9 mouse cellular contexts compared by ENCODE assay signal in the genomic region with DNA sequence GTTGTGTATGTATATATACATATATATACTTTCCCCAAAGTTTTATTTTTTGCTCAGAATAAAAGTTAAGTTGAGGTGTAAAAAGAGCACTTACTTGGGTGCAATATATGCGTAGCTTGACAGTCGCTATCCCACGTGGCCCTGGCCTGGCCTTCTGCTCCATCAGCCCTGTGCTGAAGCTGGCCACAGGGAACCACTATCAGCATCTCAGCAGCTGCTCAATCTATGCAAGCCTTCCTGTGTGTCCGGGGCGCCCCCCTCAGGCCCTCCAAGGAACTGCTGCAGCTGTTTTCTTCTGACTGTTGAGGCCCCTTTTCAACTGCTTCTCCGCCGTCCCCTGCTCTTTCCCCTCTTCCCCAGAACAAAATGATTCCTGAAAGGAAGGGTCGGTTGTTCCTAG. TPM values are rescaled to one million over a fixed set of nuclear protein-coding genes. Genes with fewer than 3 reads are reported as not detected.
DNase-seq lines count a peak whose midpoint lies in the region; ATAC-seq and TF ChIP-seq lines count a peak whose summit lies in the region.
"Had no signal": no experiment of that assay in that cellular context is flagged by ENCODE, and none has a peak within 500 bp of the region (broad histone marks: within the 10 kb centered on the region; RNA-seq: fewer than 3 reads in every experiment).

No protein-coding gene starts in this region.

- in situ Hi-C loops in ES-E14 (cut with MboI; ENCODE audit: low sequenced_read_pairs in 2 of 2, unreplicated experiment in 2 of 2), result no loop called here

- intact Hi-C loops in heart, postnatal 25 days (cut with DNase I), result no loop called here

- H3K9me3 ChIP-seq in ES-E14 (ENCODE audit: control insufficient read depth, insufficient read depth, low read depth, low read length), result no peaks in the 10 kb centered on the region
- no peaks in the 10 kb centered on the region for H3K9me3 ChIP-seq in embryonic facial prominence, embryonic 14.5 days (ENCODE audit: control insufficient read depth, low read length)
- H3K9me3 ChIP-seq: limb, embryonic 15.5 days had no signal

- no peak overlapping the region for H3K27ac ChIP-seq in ES-E14 (ENCODE audit: insufficient read depth, low read depth, low read length, poor library complexity, severe bottlenecking)
- no peak overlapping the region for H3K27ac ChIP-seq in embryonic facial prominence, embryonic 14.5 days (replicated peaks; ENCODE audit: low read depth, low read length)
- H3K27ac ChIP-seq: limb, embryonic 15.5 days had no signal

- no peaks in the 10 kb centered on the region for H3K27me3 ChIP-seq in embryonic facial prominence, embryonic 14.5 days (replicated peaks; ENCODE audit: control insufficient read depth, insufficient read depth, low read length)
- H3K27me3 ChIP-seq: limb, embryonic 15.5 days had no signal

- H3K4me1 ChIP-seq in ES-E14 (ENCODE audit: control insufficient read depth in 2 of 2, insufficient read depth in 2 of 2, low read length in 2 of 2, poor library complexity in 1 of 2), result peaks cover under 1 to 18% of the 10 kb centered on the region in 2 experiments; a peak in 2 of 4 replicates
- peaks cover 15% of the 10 kb centered on the region for H3K4me1 ChIP-seq in embryonic facial prominence, embryonic 14.5 days (ENCODE audit: control insufficient read depth, insufficient read depth, low read length)

- no peak overlapping the region for H3K4me2 ChIP-seq in embryonic facial prominence, embryonic 14.5 days (ENCODE audit: low read depth, low read length)
- H3K4me2 ChIP-seq: limb, embryonic 15.5 days had no signal

- no peak for ATAC-seq in embryonic facial prominence, embryonic 14.5 days (ENCODE audit: low read depth)
- ATAC-seq in megakaryocyte progenitor cell, adult 5-6 weeks (replicated peaks; ENCODE audit: poor library complexity), result peak; percentile 69

- no peak overlapping the region for H3K9ac ChIP-seq in ES-E14 (ENCODE audit: insufficient read depth, low read depth, low read length, poor library complexity, severe bottlenecking)
- H3K9ac ChIP-seq in embryonic facial prominence, embryonic 14.5 days (ENCODE audit: low read depth, low read length), result no peak overlapping the region
- H3K9ac ChIP-seq: limb, embryonic 15.5 days had no signal

- DNase-seq in ES-E14 (ENCODE audit: low read depth, low spot score), result peak; percentile 77
- DNase-seq in adrenal gland, postnatal 4 days (ENCODE audit: low spot score in 2 of 2), result peak; percentile 54 to 77
- peak; percentile 76 for DNase-seq in embryonic facial prominence, embryonic 14.5 days (ENCODE audit: low spot score)
- DNase-seq in heart, postnatal 25 days (ENCODE audit: low spot score), result peak; percentile 50
- peak; percentile 84 to 88 for DNase-seq in left cerebral cortex, adult 18-20 months (ENCODE audit: low spot score in 2 of 2)
- DNase-seq in right cerebral cortex, postnatal 25 days, result peak; percentile 78
- DNase-seq in urinary bladder, postnatal 36 days (ENCODE audit: low spot score in 2 of 2), result peak; percentile 62 to 72

- H3K36me3 ChIP-seq in ES-E14 (ENCODE audit: control insufficient read depth, insufficient read depth, low read length, poor library complexity, severe bottlenecking), result peaks cover 5% of the 10 kb centered on the region; the same call in 1 of the 2 replicates
- peaks cover 37% of the 10 kb centered on the region for H3K36me3 ChIP-seq in embryonic facial prominence, embryonic 14.5 days (ENCODE audit: control insufficient read depth, insufficient read depth, low read length)

- H3K4me3 ChIP-seq in ES-E14 (ENCODE audit: insufficient read depth in 1 of 2, low read depth in 1 of 2, low read length in 2 of 2, poor library complexity in 1 of 2, severe bottlenecking in 1 of 2), result no peak overlapping the region
- H3K4me3 ChIP-seq in embryonic facial prominence, embryonic 14.5 days (ENCODE audit: low read depth, low read length), result no peak overlapping the region
- H3K4me3 ChIP-seq: limb, embryonic 15.5 days had no signal

- 9% methylated on average over 8 of the region's 8 CpGs for WGBS in embryonic facial prominence, embryonic 14.5 days

TF ChIP-seq in ES-E14, 5 proteins besides CTCF, POLR2A, EP300 and RAD21:
- TF ChIP-seq ZC3H11A (IDR thresholded peaks at IDR 0.05; ENCODE audit: borderline replicate concordance, low read depth, low read length), result 0 out of 2 replicates have a peak, but pooled peaks have one; percentile 55
- TF ChIP-seq MAFK (IDR thresholded peaks at IDR 0.05; ENCODE audit: insufficient read depth, low read depth, low read length), result no peak
TF ChIP-seq in ES-E14: peak in this region for 1.

RNA-seq across cellular contexts. Expression of gene Yrdc, which starts 2.9 kb away (rescaled TPM):
- total RNA-seq in ES-E14 (2012; rRNA removed), result 82.7 and 85.3 TPM in 2 replicates
- 10 to 100 TPM; 42.2 to 42.3 TPM for total RNA-seq in adrenal gland, postnatal 4 days (2021)
- 40.6 and 42.6 TPM in 2 replicates for polyA plus RNA-seq in embryonic facial prominence, embryonic 14.5 days (2014; fragmentation: Nextera tagmentation; extraction: Ambion mirVana)
- total RNA-seq in heart, postnatal 25 days (2021), result 10 to 100 TPM; 16.1 to 16.6 TPM
- total RNA-seq in left cerebral cortex, adult 18-20 months (2021), result 10 to 100 TPM; 38.3 to 39.3 TPM
- total RNA-seq in megakaryocyte progenitor cell, adult 5-6 weeks (2015), result 56.7 and 58.5 TPM in 2 replicates
- 22.7 and 32.8 TPM in 2 replicates for total RNA-seq in megakaryocyte progenitor cell, adult 5-6 weeks (2017)

RNA-seq across cellular contexts. Expression of gene 1110065P20Rik, which starts 3.4 kb away (rescaled TPM):
- total RNA-seq in ES-E14 (2012; rRNA removed), result 21.4 and 25.8 TPM in 2 replicates
- total RNA-seq in adrenal gland, postnatal 4 days (2021), result 10 to 100 TPM; 50.8 to 60.1 TPM
- polyA plus RNA-seq in embryonic facial prominence, embryonic 14.5 days (2014; fragmentation: Nextera tagmentation; extraction: Ambion mirVana), result 64.2 and 64.4 TPM in 2 replicates
- total RNA-seq in heart, postnatal 25 days (2021), result 10 to 100 TPM; 21.8 to 23.8 TPM
- 10 to 100 TPM; 73.1 to 75.8 TPM for total RNA-seq in left cerebral cortex, adult 18-20 months (2021)
- total RNA-seq in megakaryocyte progenitor cell, adult 5-6 weeks (2015), result 4.4 and 6.7 TPM in 2 replicates
- total RNA-seq in megakaryocyte progenitor cell, adult 5-6 weeks (2017), result 4.0 and 6.3 TPM in 2 replicates

RNA-seq across cellular contexts. Expression of gene Maneal, which starts 14.4 kb away (rescaled TPM):
- 5.4 and 10.5 TPM in 2 replicates for total RNA-seq in ES-E14 (2012; rRNA removed)
- total RNA-seq in adrenal gland, postnatal 4 days (2021), result 1 to 10 TPM; 7.3 to 7.6 TPM
- polyA plus RNA-seq in embryonic facial prominence, embryonic 14.5 days (2014; fragmentation: Nextera tagmentation; extraction: Ambion mirVana), result 1.4 and 2.0 TPM in 2 replicates
- under 1 TPM; 0.08 to 0.29 TPM for total RNA-seq in heart, postnatal 25 days (2021)
- total RNA-seq in left cerebral cortex, adult 18-20 months (2021), result 10 to 100 TPM; 53.8 to 55.5 TPM
- 0.07 TPM in 1 of 2 replicates, not detected in the other for total RNA-seq in megakaryocyte progenitor cell, adult 5-6 weeks (2015)
- total RNA-seq in megakaryocyte progenitor cell, adult 5-6 weeks (2017), result 0.14 and 0.17 TPM in 2 replicates

RNA-seq across cellular contexts. Expression of gene Epha10, which starts 33.1 kb away (rescaled TPM):
- 0.54 and 0.95 TPM in 2 replicates for total RNA-seq in ES-E14 (2012; rRNA removed)
- 10 to 100 TPM; 10.2 to 11.2 TPM for total RNA-seq in adrenal gland, postnatal 4 days (2021)
- polyA plus RNA-seq in embryonic facial prominence, embryonic 14.5 days (2014; fragmentation: Nextera tagmentation; extraction: Ambion mirVana), result 0.29 and 0.58 TPM in 2 replicates
- not detected for total RNA-seq in heart, postnatal 25 days (2021)
- total RNA-seq in left cerebral cortex, adult 18-20 months (2021), result 10 to 100 TPM; 44.4 to 46.0 TPM
- total RNA-seq in megakaryocyte progenitor cell, adult 5-6 weeks (2015), result not detected in 2 replicates
- not detected in 2 replicates for total RNA-seq in megakaryocyte progenitor cell, adult 5-6 weeks (2017)

RNA-seq across cellular contexts. Expression of gene Mtf1, which starts 45.7 kb away (rescaled TPM):
- 10.1 and 15.4 TPM in 2 replicates for total RNA-seq in ES-E14 (2012; rRNA removed)
- 10 to 100 TPM; 25.0 to 27.8 TPM for total RNA-seq in adrenal gland, postnatal 4 days (2021)
- 9.9 and 11.5 TPM in 2 replicates for polyA plus RNA-seq in embryonic facial prominence, embryonic 14.5 days (2014; fragmentation: Nextera tagmentation; extraction: Ambion mirVana)
- total RNA-seq in heart, postnatal 25 days (2021), result 10 to 100 TPM; 13.7 to 16.5 TPM
- total RNA-seq in left cerebral cortex, adult 18-20 months (2021), result 10 to 100 TPM; 25.8 to 27.8 TPM
- total RNA-seq in megakaryocyte progenitor cell, adult 5-6 weeks (2015), result 30.0 and 43.0 TPM in 2 replicates
- total RNA-seq in megakaryocyte progenitor cell, adult 5-6 weeks (2017), result 27.8 and 35.8 TPM in 2 replicates
